In genomic region chr1:190106674-190107420, GRCm38 (mm10) we compare ENCODE assay signal across 13 mouse cellular contexts.
DNase-seq lines count a peak whose midpoint lies in the region; ATAC-seq lines count a peak whose summit lies in the region.
"Had no signal": no experiment of that assay in that cellular context is flagged by ENCODE, and none has a peak within 500 bp of the region (broad histone marks: within the 10 kb centered on the region; RNA-seq: fewer than 3 reads in every experiment).

No protein-coding gene starts in this region.

- DNase-seq in heart, postnatal 14 days: no peak
- peak; percentile 30 for DNase-seq in embryonic facial prominence, embryonic 10.5 days (ENCODE audit: low spot score)
- DNase-seq in liver: peak; percentile 64
- DNase-seq in left cerebral cortex, adult 9 months (ENCODE audit: low spot score in 2 of 2): no peak
- DNase-seq: adrenal gland, postnatal 36 days; cerebellum, postnatal 36 days; kidney, adult 18-20 months; kidney, postnatal 36 days; retina, postnatal 1 day had no signal

- intact Hi-C loops in heart, postnatal 14 days (cut with DNase I): no loop called here

- H3K27me3 ChIP-seq in heart, embryonic 13.5 days (replicated peaks): no peaks in the 10 kb centered on the region
- H3K27me3 ChIP-seq in embryonic facial prominence, embryonic 10.5 days (replicated peaks; ENCODE audit: low read depth, poor library complexity, severe bottlenecking): no peaks in the 10 kb centered on the region
- H3K27me3 ChIP-seq in stomach, embryonic 14.5 days (ENCODE audit: control insufficient read depth, insufficient read depth, low read length): no peaks in the 10 kb centered on the region
- no peaks in the 10 kb centered on the region; the same call in 1 of the 2 replicates for H3K27me3 ChIP-seq in hindbrain, embryonic 12.5 days

- no peaks in the 10 kb centered on the region for H3K36me3 ChIP-seq in heart, embryonic 13.5 days
- no peaks in the 10 kb centered on the region for H3K36me3 ChIP-seq in embryonic facial prominence, embryonic 10.5 days (replicated peaks)
- H3K36me3 ChIP-seq in stomach, embryonic 14.5 days (ENCODE audit: control insufficient read depth, insufficient read depth, low read length): no peaks in the 10 kb centered on the region
- H3K36me3 ChIP-seq in hindbrain, embryonic 12.5 days: no peaks in the 10 kb centered on the region

- 31% methylated on average over 16 of the region's 16 CpGs for WGBS in heart, embryonic 13.5 days
- WGBS in embryonic facial prominence, embryonic 10.5 days: 65% methylated on average over 16 of the region's 16 CpGs
- WGBS in stomach, embryonic 14.5 days: 40% methylated on average over 16 of the region's 16 CpGs
- WGBS in hindbrain, embryonic 12.5 days: 77% methylated on average over 16 of the region's 16 CpGs

- H3K27ac ChIP-seq in heart, embryonic 13.5 days (replicated peaks): peak overlapping the region; percentile 81
- H3K27ac ChIP-seq in embryonic facial prominence, embryonic 10.5 days (replicated peaks): no peak overlapping the region
- H3K27ac ChIP-seq in stomach, embryonic 14.5 days (ENCODE audit: low read length): no peak overlapping the region
- H3K27ac ChIP-seq in hindbrain, embryonic 12.5 days: no peak overlapping the region

- H3K9me3 ChIP-seq in heart, embryonic 13.5 days: peaks cover 11% of the 10 kb centered on the region; the same call in 1 of the 2 replicates
- peaks cover 6% of the 10 kb centered on the region; the same call in 1 of the 2 replicates for H3K9me3 ChIP-seq in embryonic facial prominence, embryonic 10.5 days
- peaks cover 8% of the 10 kb centered on the region; the same call in 1 of the 2 replicates for H3K9me3 ChIP-seq in stomach, embryonic 14.5 days (ENCODE audit: control insufficient read depth, low read depth, low read length)
- peaks cover 10% of the 10 kb centered on the region; the same call in 1 of the 2 replicates for H3K9me3 ChIP-seq in hindbrain, embryonic 12.5 days (replicated peaks)

- ATAC-seq in heart, embryonic 13.5 days (ENCODE audit: extremely low read depth, insufficient number of reproducible peaks, low FRiP score, low TSS enrichment): no peak
- ATAC-seq in stomach, embryonic 14.5 days (ENCODE audit: insufficient number of reproducible peaks, insufficient read depth, low FRiP score, low read depth): peak; percentile 67; the same call in 1 of the 2 replicates
- ATAC-seq in hindbrain, embryonic 12.5 days (ENCODE audit: low FRiP score): no peak
- ATAC-seq: forebrain, embryonic 14.5 days had no signal

- H3K4me3 ChIP-seq in heart, embryonic 13.5 days: no peak overlapping the region
- no peak overlapping the region for H3K4me3 ChIP-seq in embryonic facial prominence, embryonic 10.5 days
- H3K4me3 ChIP-seq in stomach, embryonic 14.5 days (ENCODE audit: low read depth, low read length): no peak overlapping the region
- no peak overlapping the region for H3K4me3 ChIP-seq in hindbrain, embryonic 12.5 days

- H3K4me1 ChIP-seq in heart, embryonic 13.5 days: peaks cover 17% of the 10 kb centered on the region
- peaks cover 12% of the 10 kb centered on the region for H3K4me1 ChIP-seq in embryonic facial prominence, embryonic 10.5 days
- 0 out of 2 replicates have a peak, but pooled peaks cover 4% of the 10 kb centered on the region for H3K4me1 ChIP-seq in stomach, embryonic 14.5 days (ENCODE audit: control insufficient read depth, insufficient read depth, low read length)
- no peaks in the 10 kb centered on the region for H3K4me1 ChIP-seq in hindbrain, embryonic 12.5 days

- H3K4me2 ChIP-seq in heart, embryonic 13.5 days: 0 out of 2 replicates have a peak overlapping the region, but pooled peaks have one; percentile 14
- H3K4me2 ChIP-seq in stomach, embryonic 14.5 days (replicated peaks; ENCODE audit: low read depth, low read length): no peak overlapping the region
- no peak overlapping the region for H3K4me2 ChIP-seq in hindbrain, embryonic 12.5 days (replicated peaks)

- H3K9ac ChIP-seq in heart, embryonic 13.5 days: 0 out of 2 replicates have a peak overlapping the region, but pooled peaks have one; percentile 10
- no peak overlapping the region for H3K9ac ChIP-seq in stomach, embryonic 14.5 days (replicated peaks; ENCODE audit: low read depth, low read length)
- no peak overlapping the region for H3K9ac ChIP-seq in hindbrain, embryonic 12.5 days

Comparison
In these comparisons a context has a peak if more than half of its experiments do, and no peak if none do; other contexts are left out.
1. DNase-seq: peak in embryonic facial prominence, embryonic 10.5 days (single experiment) and liver (single experiment); none in heart, postnatal 14 days (0 of 2) and left cerebral cortex, adult 9 months (0 of 2).